Mouse (Mus musculus) brain, adult 10 weeks (tissue): ENCODE measurements around the gene Ppp2r5a. TPM values are rescaled to one million over a fixed set of nuclear protein-coding genes. Genes with fewer than 3 reads are reported as not detected.

Experiments
- polyA plus RNA-seq: library from polyadenylated mRNA; stranded (reverse); fragments of 350-450 nt; fragmentation: Illumina TruSeq; extraction: RNeasy Lipid Tissue Mini Kit (QIAGEN cat#74804); gene quantifications from one replicate; pipeline ENCODE4 v1.2.3, GENCODE M21; 2015; ENCODE audit warnings: low read depth, low replicate concordance

The Ppp2r5a gene
- polyA plus RNA-seq, result 69.9 TPM

GRCm38 (mm10) chr1:191403074-191403473 lies at the start of gene Ppp2r5a:
Gene Ppp2r5a, minus strand, starts transcription at chr1:191403272.

GRCm38 (mm10) chr1:191325726-191326232 lies 77.3 kb downstream of the Ppp2r5a start, which contains the start of gene Tmem206:
Gene Tmem206, plus strand, starts transcription at chr1:191325912.

GRCm38 (mm10) chr1:191317591-191318196 lies 85.4 kb downstream of the Ppp2r5a start, which contains the start of gene Nenf:
Gene Nenf, minus strand, starts transcription at chr1:191318194.

Other genes with a start within 250 kb of the Ppp2r5a start
- gene Fam71a, start 238.5 kb downstream of the Ppp2r5a start, polyA plus RNA-seq, result not detected
- 2.0 TPM for gene Atf3, start 185.2 kb downstream of the Ppp2r5a start, polyA plus RNA-seq
- gene Nenf, start 85.1 kb downstream of the Ppp2r5a start, polyA plus RNA-seq, result 154 TPM
- 10.0 TPM for gene Tmem206, start 77.4 kb downstream of the Ppp2r5a start, polyA plus RNA-seq
- gene Dtl, start 172.3 kb upstream of the Ppp2r5a start, polyA plus RNA-seq, result 5.8 TPM
- 28.6 TPM for gene Ints7, start 172.4 kb upstream of the Ppp2r5a start, polyA plus RNA-seq